Comparison of ENCODE assay signal across 11 mouse cellular contexts in the genomic region with DNA sequence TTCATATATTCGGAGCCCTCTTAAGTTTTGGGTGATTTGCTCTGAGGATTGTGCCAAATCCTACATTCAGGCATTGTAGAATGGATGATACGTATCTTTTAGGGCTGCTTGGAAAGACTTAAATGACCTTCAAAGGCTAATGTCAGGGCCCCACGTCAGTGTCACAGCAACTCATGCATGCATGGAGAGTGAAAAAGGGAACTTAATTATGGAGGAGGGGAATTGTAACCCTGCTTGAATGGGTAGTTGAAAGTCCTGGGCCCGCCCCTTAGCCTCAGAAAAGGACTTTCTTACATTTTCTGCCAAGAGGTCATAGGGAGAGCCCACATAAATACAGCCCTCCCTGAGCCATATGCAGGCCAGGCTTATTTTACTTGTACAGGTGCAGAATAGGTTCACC. TPM values are rescaled to one million over a fixed set of nuclear protein-coding genes. Genes with fewer than 3 reads are reported as not detected.
DNase-seq lines count a peak whose midpoint lies in the region; ATAC-seq lines count a peak whose summit lies in the region.
"Had no signal": no experiment of that assay in that cellular context is flagged by ENCODE, and none has a peak within 500 bp of the region (broad histone marks: within the 10 kb centered on the region; RNA-seq: fewer than 3 reads in every experiment).

No protein-coding gene starts in this region.

- no peaks in the 10 kb centered on the region for H3K9me3 ChIP-seq in heart, embryonic 15.5 days (replicated peaks)

- H3K4me2 ChIP-seq in heart, embryonic 15.5 days: no peak overlapping the region

- no peak overlapping the region for H3K4me3 ChIP-seq in heart, embryonic 15.5 days

- no peak overlapping the region for H3K9ac ChIP-seq in heart, embryonic 15.5 days

- no peak for ATAC-seq in heart, embryonic 15.5 days (replicated peaks; ENCODE audit: insufficient number of reproducible peaks, insufficient read depth, low FRiP score, low read depth)
- peak; percentile 85 for ATAC-seq in megakaryocyte, adult 5-6 weeks (ENCODE audit: poor library complexity, severe bottlenecking)
- no peak for ATAC-seq in erythroid progenitor cell, adult 5-6 weeks (replicated peaks; ENCODE audit: low FRiP score, poor library complexity, severe bottlenecking)
- ATAC-seq: forebrain, embryonic 16.5 days; hindbrain, postnatal 0 days had no signal

- DNase-seq in heart, adult 9 months (ENCODE audit: low spot score in 2 of 2): no peak
- DNase-seq in A20 (ENCODE audit: low read depth, low spot score) (peak; percentile 85), MEL-GATA-1-ER (ENCODE audit: extremely low read depth, low read depth) (peak; percentile 32)
- no peak for DNase-seq in left cerebral cortex, adult 11 months (ENCODE audit: low spot score)
- DNase-seq: left cerebral cortex, postnatal 4 days; lung, postnatal 10 days had no signal

- no peaks in the 10 kb centered on the region for H3K36me3 ChIP-seq in heart, embryonic 15.5 days

- WGBS in heart, embryonic 15.5 days: 76% methylated on average over 4 of the region's 4 CpGs

- peaks cover 47% of the 10 kb centered on the region for H3K4me1 ChIP-seq in heart, embryonic 15.5 days (replicated peaks)

- H3K27ac ChIP-seq in heart, embryonic 15.5 days: peak overlapping the region; percentile 23; the same call in 1 of the 2 replicates
- H3K27ac ChIP-seq: hindbrain, postnatal 0 days had no signal

- no peaks in the 10 kb centered on the region for H3K27me3 ChIP-seq in heart, embryonic 15.5 days

RNA-seq across cellular contexts. Expression of gene Wasf2, which starts 29.3 kb away (rescaled TPM):
- polyA plus RNA-seq in heart, embryonic 15.5 days (2015; fragmentation: Nextera tagmentation; extraction: Ambion mirVana): 67.3 and 72.8 TPM in 2 replicates
- total RNA-seq in megakaryocyte, adult 5-6 weeks (2015): 226 and 236 TPM in 2 replicates
- 56.9 and 75.4 TPM in 2 replicates for total RNA-seq in megakaryocyte, adult 5-6 weeks (2017)
- 79.6 and 83.6 TPM in 2 replicates for total RNA-seq in erythroid progenitor cell, adult 5-6 weeks (2015; ENCODE audit: low replicate concordance)
- 59.7 and 73.7 TPM in 2 replicates for total RNA-seq in erythroid progenitor cell, adult 5-6 weeks (2017; ENCODE audit: low replicate concordance)

RNA-seq across cellular contexts. Expression of gene Cd164l2, which starts 52.3 kb away (rescaled TPM):
- 0.28 and 1.7 TPM in 2 replicates for polyA plus RNA-seq in heart, embryonic 15.5 days (2015; fragmentation: Nextera tagmentation; extraction: Ambion mirVana)
- total RNA-seq in megakaryocyte, adult 5-6 weeks (2015): not detected in 2 replicates
- total RNA-seq in megakaryocyte, adult 5-6 weeks (2017): not detected in 2 replicates
- total RNA-seq in erythroid progenitor cell, adult 5-6 weeks (2015; ENCODE audit: low replicate concordance): not detected in 2 replicates
- not detected in 2 replicates for total RNA-seq in erythroid progenitor cell, adult 5-6 weeks (2017; ENCODE audit: low replicate concordance)

RNA-seq across cellular contexts. Expression of gene Gpr3, which starts 52.7 kb away (rescaled TPM):
- 0.05 and 0.34 TPM in 2 replicates for polyA plus RNA-seq in heart, embryonic 15.5 days (2015; fragmentation: Nextera tagmentation; extraction: Ambion mirVana)
- 0.21 TPM in 1 of 2 replicates, not detected in the other for total RNA-seq in megakaryocyte, adult 5-6 weeks (2015)
- total RNA-seq in megakaryocyte, adult 5-6 weeks (2017): not detected in 2 replicates
- total RNA-seq in erythroid progenitor cell, adult 5-6 weeks (2015; ENCODE audit: low replicate concordance): not detected in 2 replicates
- not detected in 2 replicates for total RNA-seq in erythroid progenitor cell, adult 5-6 weeks (2017; ENCODE audit: low replicate concordance)

Comparison
In these comparisons a context has a peak if more than half of its experiments do, and no peak if none do; other contexts are left out.
1. DNase-seq: peak in A20 (single experiment) and MEL-GATA-1-ER (single experiment); none in heart, adult 9 months (0 of 2) and left cerebral cortex, adult 11 months (single experiment).